Mouse (Mus musculus) thymus, postnatal 10 days (tissue): ENCODE data around the gene Vps51.
"Not testable (repeated sequence)": the region's sequence is repeated elsewhere in the genome, so short reads cannot be mapped to it uniquely, and the experiment has no call there.

Experiments
- DNase-seq, 2 experiments: peaks; one replicate each; pipeline ENCODE4 v3.0.0; 2021; ENCODE audit warnings: low spot score in 2 of 2

Vps51 gene

GRCm38 (mm10) chr19:6047899-6048166, 29.2 kb downstream of the Vps51 start:
- DNase-seq = no peak

- DNase-seq = peak in 1 of 2 experiments; percentile 33
Observed at GRCm38 (mm10) chr19:6047154-6047898, 29.7 kb downstream of the Vps51 start.

GRCm38 (mm10) chr19:6046294-6047153, 30.5 kb downstream of the Vps51 start, which contains the start of gene Syvn1:
Gene Syvn1, plus strand, starts transcription at chr19:6046576.
- peak; percentile 84 to 88 for DNase-seq

GRCm38 (mm10) chr19:6045366-6046293, 31.4 kb downstream of the Vps51 start:
- DNase-seq = no peak

GRCm38 (mm10) chr19:6044102-6044501, 32.9 kb downstream of the Vps51 start:
- DNase-seq = not testable (repeated sequence)

- no peak for DNase-seq
Observed at GRCm38 (mm10) chr19:6042293-6042692, 34.7 kb downstream of the Vps51 start.

GRCm38 (mm10) chr19:6040002-6040401, 37.0 kb downstream of the Vps51 start:
- no peak for DNase-seq

- DNase-seq = no peak
Observed at GRCm38 (mm10) chr19:6038326-6038725, 38.7 kb downstream of the Vps51 start.

- no peak for DNase-seq
Observed at GRCm38 (mm10) chr19:6037695-6038094, 39.3 kb downstream of the Vps51 start.

- DNase-seq = no peak
Observed at GRCm38 (mm10) chr19:6035966-6036585, 41.0 kb downstream of the Vps51 start.

- DNase-seq = no peak
Observed at GRCm38 (mm10) chr19:6030520-6031280, 46.3 kb downstream of the Vps51 start.

- DNase-seq = no peak
Observed at GRCm38 (mm10) chr19:6029426-6029825, 47.6 kb downstream of the Vps51 start.

GRCm38 (mm10) chr19:6028991-6029390, 48.0 kb downstream of the Vps51 start:
- no peak for DNase-seq

- no peak for DNase-seq
Observed at GRCm38 (mm10) chr19:6023930-6024329, 53.1 kb downstream of the Vps51 start.

GRCm38 (mm10) chr19:6023059-6023458, 54.0 kb downstream of the Vps51 start:
- DNase-seq = no peak

- DNase-seq = no peak
Observed at GRCm38 (mm10) chr19:6020276-6020675, 56.8 kb downstream of the Vps51 start.

- DNase-seq = peak; percentile 75 to 88
Observed at GRCm38 (mm10) chr19:6018142-6019089, 58.6 kb downstream of the Vps51 start.
